Mouse (Mus musculus): ENCODE measurements around the gene Cerk.

- TF ChIP-seq CTCF (IDR thresholded peaks at IDR 0.05; ENCODE audit: extremely low read depth, insufficient read depth, low read length) = no peak
- no peak for TF ChIP-seq POLR2A (IDR thresholded peaks at IDR 0.05; ENCODE audit: extremely low read depth, insufficient read depth, low read length)
These were observed 26.8 kb downstream of the Cerk start for GRCm38 (mm10) chr15:86159093-86159492.

Measured in cortical plate, adult 2 months (tissue).